Mouse (Mus musculus) neural tube, embryonic 14.5 days (tissue): ENCODE measurements at regions not wholly inside any gene's neighbourhood (a gene's known extent, or its start where the extent isn't known, plus 50 kb on each side); places are given as distances from the start of the nearest gene placed in this dataset.
"Not testable (repeated sequence)": the region's sequence is repeated elsewhere in the genome, so short reads cannot be mapped to it uniquely, and the experiment has no call there.

Source experiments
- ATAC-seq: fragments of 200-750 bp; cut with Nextera tagmentation; 2 replicates; pipeline ENCODE4 v1.8.0; 2017; ENCODE audit warnings: low read depth, mild to moderate bottlenecking, moderate TSS enrichment, moderate library complexity
- H3K27ac ChIP-seq: fragments of 300-500 bp; sonication (generic); 2 replicates; pipeline ENCODE4 v1.5.1; 2014; ENCODE audit warnings: low read depth, mild to moderate bottlenecking, control low read depth, low read length, moderate library complexity, mixed read lengths
- H3K27me3 ChIP-seq: fragments of 300-500 bp; sonication (generic); 2 replicates; pipeline ENCODE4 v1.6.1; 2014; ENCODE audit warnings: low read length; ENCODE audit not compliant: control insufficient read depth, insufficient read depth
- H3K36me3 ChIP-seq: fragments of 300-500 bp; sonication (generic); 2 replicates; pipeline ENCODE4 v1.6.1; 2014; ENCODE audit warnings: low read length, mixed read lengths; ENCODE audit not compliant: control insufficient read depth, insufficient read depth
- H3K4me1 ChIP-seq: fragments of 300-500 bp; sonication (generic); 2 replicates; pipeline ENCODE4 v1.6.1; 2014; ENCODE audit warnings: low read length; ENCODE audit not compliant: control insufficient read depth, insufficient read depth
- H3K4me2 ChIP-seq: fragments of 300-500 bp; sonication (generic); 2 replicates; pipeline ENCODE4 v1.6.1; 2014; ENCODE audit warnings: mild to moderate bottlenecking, low read depth, low read length, control low read depth
- H3K4me3 ChIP-seq: fragments of 300-500 bp; sonication (generic); 2 replicates; pipeline ENCODE4 v1.5.1; 2014; ENCODE audit warnings: low read depth, low read length, control low read depth, mixed read lengths
- H3K9ac ChIP-seq: fragments of 300-500 bp; sonication (generic); replicated peaks from 2 replicates; pipeline ENCODE4 v1.6.1; 2014; ENCODE audit warnings: low read depth, mild to moderate bottlenecking, control low read depth, low read length, mixed read lengths
- H3K9me3 ChIP-seq: fragments of 300-500 bp; sonication (generic); 2 replicates; pipeline ENCODE4 v1.6.1; 2016; ENCODE audit warnings: low read length; ENCODE audit not compliant: control insufficient read depth
- whole genome bisulfite sequencing: fragments of 180-500 bp; shearing (Covaris S2); extraction: QIAGEN DNeasy Blood & Tissue Kit; methylation state at CpG from one replicate; pipeline ENCODE4 v1.1.7; 2014; 5-methylcytosine and 5-hydroxymethylcytosine counted together

DNA sequence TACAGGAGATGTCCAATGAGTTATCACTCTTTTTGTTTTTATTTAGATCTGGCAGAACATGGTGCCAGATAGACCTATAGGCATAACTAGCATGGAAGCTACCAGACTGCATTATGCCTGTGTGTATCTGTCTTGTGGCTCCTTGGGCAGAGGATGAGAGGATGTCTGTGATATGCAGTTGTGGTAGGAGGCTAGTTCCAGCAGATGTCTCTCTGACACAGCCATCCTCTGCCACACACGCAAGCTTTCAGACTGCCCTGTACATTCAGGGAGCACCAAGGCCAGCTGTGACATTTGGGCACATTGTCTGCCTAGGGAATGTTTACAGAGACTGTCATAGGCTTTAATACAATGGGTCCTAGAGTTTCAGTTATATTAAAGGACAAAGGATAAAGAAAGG lies 295.6 kb upstream of the Ghitm start:
- H3K9ac ChIP-seq, result no peak overlapping the region
- no peaks in the 10 kb centered on the region for H3K27me3 ChIP-seq
- no peak overlapping the region for H3K27ac ChIP-seq
- no peaks in the 10 kb centered on the region for H3K4me1 ChIP-seq
- peak; percentile 46; the same call in 1 of the 2 replicates for ATAC-seq
- 68% methylated on average over 1 of the region's 1 CpGs for WGBS
- H3K9me3 ChIP-seq, result no peaks in the 10 kb centered on the region
- no peak overlapping the region for H3K4me3 ChIP-seq
- H3K36me3 ChIP-seq, result no peaks in the 10 kb centered on the region
- no peak overlapping the region for H3K4me2 ChIP-seq

DNA sequence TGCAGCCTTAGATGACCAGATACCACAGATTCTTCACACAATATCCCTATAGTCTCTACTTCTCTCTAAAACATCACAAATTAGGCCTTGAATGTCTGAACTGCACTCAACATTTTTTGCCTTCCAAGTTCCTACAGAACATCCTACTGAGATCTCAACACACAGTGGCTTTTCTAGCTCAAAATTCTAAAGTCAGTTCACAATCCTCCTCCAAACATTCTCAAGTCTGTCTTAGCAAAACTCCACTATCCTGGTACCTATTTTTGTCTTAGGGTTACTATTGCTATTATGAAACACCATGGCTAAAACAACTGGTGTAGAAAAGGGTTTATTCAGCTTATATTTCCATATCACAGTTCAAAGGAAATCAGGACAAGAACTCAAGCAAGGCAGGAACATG lies 290.4 kb upstream of the Ghitm start:
- Histone ChIP-seq H3K4me1 (no peaks in the 10 kb centered on the region), H3K9me3 (no peaks in the 10 kb centered on the region), H3K4me3 (no peak overlapping the region), H3K9ac (no peak overlapping the region), H3K36me3 (no peaks in the 10 kb centered on the region), H3K27ac (no peak overlapping the region), H3K27me3 (no peaks in the 10 kb centered on the region), H3K4me2 (no peak overlapping the region)
- ATAC-seq, result no peak

DNA sequence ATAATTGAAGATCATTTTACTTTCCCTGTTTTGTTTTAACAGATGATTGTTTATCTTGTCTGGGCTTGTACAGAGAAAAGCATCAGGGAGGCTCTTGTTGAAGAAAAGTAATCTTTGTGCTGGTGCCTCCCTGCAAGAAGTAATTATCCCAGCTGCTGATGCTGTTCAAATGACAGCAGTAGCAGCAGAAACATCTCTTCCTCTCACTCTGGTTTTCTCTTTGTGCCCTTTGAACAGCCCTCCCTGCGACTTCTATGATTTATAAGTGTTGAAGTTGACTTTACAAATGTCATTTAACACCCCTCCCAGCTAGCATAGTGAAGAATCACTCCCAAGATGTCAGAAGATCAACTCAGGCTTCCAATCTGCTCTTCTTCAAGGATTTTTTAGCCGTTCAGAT lies 286.5 kb upstream of the Ghitm start:
- no peaks in the 10 kb centered on the region for H3K27me3 ChIP-seq
- no peak overlapping the region for H3K4me3 ChIP-seq
- no peaks in the 10 kb centered on the region for H3K4me1 ChIP-seq
- ATAC-seq, result no peak
- 65% methylated on average over 2 of the region's 2 CpGs for WGBS
- H3K9ac ChIP-seq, result no peak overlapping the region
- H3K4me2 ChIP-seq, result no peak overlapping the region
- no peaks in the 10 kb centered on the region for H3K9me3 ChIP-seq
- no peak overlapping the region for H3K27ac ChIP-seq
- H3K36me3 ChIP-seq, result no peaks in the 10 kb centered on the region

DNA sequence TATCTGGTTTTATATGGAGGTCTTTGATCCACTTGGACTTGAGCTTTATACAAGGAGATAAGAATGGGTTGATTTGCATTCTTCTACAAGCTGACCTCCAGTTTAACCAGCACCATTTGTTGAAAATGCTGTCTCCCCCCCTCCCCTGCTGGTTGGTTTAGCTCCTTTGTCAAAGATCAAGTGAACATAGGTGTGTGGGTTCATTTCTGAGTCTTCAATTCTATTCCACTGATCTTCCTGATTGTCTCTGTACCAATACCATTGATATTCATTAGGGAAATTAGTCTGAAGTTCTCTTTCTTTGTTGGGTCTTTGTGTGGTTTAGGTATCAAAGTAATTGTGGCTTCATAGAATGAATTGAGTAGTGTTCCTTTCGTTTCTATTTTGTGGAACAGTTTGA lies 277.5 kb upstream of the Ghitm start:
- not testable (repeated sequence) for H3K36me3 ChIP-seq, H3K27ac ChIP-seq, H3K4me1 ChIP-seq, H3K4me2 ChIP-seq, H3K9ac ChIP-seq, H3K27me3 ChIP-seq, ATAC-seq, H3K4me3 ChIP-seq, H3K9me3 ChIP-seq
- WGBS, result 53% methylated on average over 1 of the region's 1 CpGs

GRCm38 (mm10) chr14:37371972-37372371 lies 236.9 kb upstream of the Ghitm start:
- WGBS, result 80% methylated on average over 1 of the region's 1 CpGs
- H3K27ac ChIP-seq, result no peak overlapping the region
- no peaks in the 10 kb centered on the region for H3K4me1 ChIP-seq
- H3K4me3 ChIP-seq, result no peak overlapping the region
- H3K9ac ChIP-seq, result no peak overlapping the region
- no peak overlapping the region for H3K4me2 ChIP-seq
- ATAC-seq, result no peak
- H3K36me3 ChIP-seq, result no peaks in the 10 kb centered on the region
- no peaks in the 10 kb centered on the region for H3K9me3 ChIP-seq
- no peaks in the 10 kb centered on the region for H3K27me3 ChIP-seq

- Histone ChIP-seq H3K4me3 (no peak overlapping the region), H3K4me2 (no peak overlapping the region), H3K27me3 (no peaks in the 10 kb centered on the region), H3K9me3 (no peaks in the 10 kb centered on the region), H3K9ac (no peak overlapping the region), H3K27ac (no peak overlapping the region), H3K4me1 (no peaks in the 10 kb centered on the region), H3K36me3 (no peaks in the 10 kb centered on the region)
- ATAC-seq, result no peak
- WGBS, result 73% methylated on average over 3 of the region's 3 CpGs
Observed at GRCm38 (mm10) chr14:37361896-37362295, 226.8 kb upstream of the Ghitm start.

- no peaks in the 10 kb centered on the region for H3K36me3 ChIP-seq
- no peaks in the 10 kb centered on the region for H3K27me3 ChIP-seq
- H3K9ac ChIP-seq, result no peak overlapping the region
- H3K4me1 ChIP-seq, result no peaks in the 10 kb centered on the region
- H3K9me3 ChIP-seq, result no peaks in the 10 kb centered on the region
- no peak overlapping the region for H3K4me2 ChIP-seq
- ATAC-seq, result peak; percentile 92
- H3K4me3 ChIP-seq, result no peak overlapping the region
- WGBS, result 34% methylated on average over 9 of the region's 9 CpGs
- no peak overlapping the region for H3K27ac ChIP-seq
Observed at GRCm38 (mm10) chr14:37355968-37356704, 221.1 kb upstream of the Ghitm start.

GRCm38 (mm10) chr14:37323392-37323791 lies 188.3 kb upstream of the Ghitm start:
- no peak overlapping the region for H3K4me2 ChIP-seq
- H3K27ac ChIP-seq, result no peak overlapping the region
- no peaks in the 10 kb centered on the region for H3K36me3 ChIP-seq
- ATAC-seq, result 0 out of 2 replicates have a peak, but pooled peaks have one; percentile 51
- H3K27me3 ChIP-seq, result no peaks in the 10 kb centered on the region
- H3K4me3 ChIP-seq, result no peak overlapping the region
- H3K9me3 ChIP-seq, result no peaks in the 10 kb centered on the region
- H3K4me1 ChIP-seq, result no peaks in the 10 kb centered on the region
- WGBS, result 46% methylated on average over 4 of the region's 4 CpGs
- H3K9ac ChIP-seq, result no peak overlapping the region

- 58% methylated on average over 7 of the region's 7 CpGs for WGBS
- H3K4me2 ChIP-seq, result no peak overlapping the region
- no peaks in the 10 kb centered on the region for H3K27me3 ChIP-seq
- H3K9ac ChIP-seq, result no peak overlapping the region
- H3K36me3 ChIP-seq, result no peaks in the 10 kb centered on the region
- no peak for ATAC-seq
- H3K4me3 ChIP-seq, result no peak overlapping the region
- no peaks in the 10 kb centered on the region for H3K4me1 ChIP-seq
- H3K9me3 ChIP-seq, result no peaks in the 10 kb centered on the region
- no peak overlapping the region for H3K27ac ChIP-seq
Observed at GRCm38 (mm10) chr14:37315239-37315895, 180.3 kb upstream of the Ghitm start.
